Mouse (Mus musculus) urinary bladder, postnatal 25 days (tissue): ENCODE data around the gene Gm32687.
"Not testable (repeated sequence)": the region's sequence is repeated elsewhere in the genome, so short reads cannot be mapped to it uniquely, and the experiment has no call there.

Experiments
- DNase-seq: peaks from one replicate; pipeline ENCODE4 v3.0.0; 2022; ENCODE audit warnings: low spot score

The Gm32687 gene

GRCm38 (mm10) chr10:81863409-81864407 lies at the start of gene Gm32687:
Gene Gm32687 (plus strand): TSS chr10:81863934.
- not testable (repeated sequence) for DNase-seq

DNA sequence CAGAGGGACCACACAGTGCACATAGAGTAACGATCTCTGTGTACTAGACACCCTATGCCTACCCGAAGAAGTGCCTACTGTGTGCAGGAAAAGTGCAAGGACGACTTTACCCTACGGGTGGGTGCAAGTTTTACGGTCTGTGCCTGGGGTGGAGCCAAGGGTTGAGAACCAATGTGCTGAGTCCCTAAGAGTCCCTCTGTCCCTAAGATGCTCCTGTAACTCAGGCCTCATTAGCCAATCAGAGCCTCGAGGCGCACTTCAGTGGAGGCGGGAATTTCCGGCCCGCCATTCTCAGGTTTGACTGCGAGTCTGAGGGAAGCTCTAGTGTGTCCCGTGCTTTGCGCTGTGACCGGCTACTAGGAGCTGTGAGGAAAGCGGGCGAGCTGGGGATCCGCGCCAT lies 17.5 kb upstream of the Gm32687 start:
- DNase-seq: not testable (repeated sequence)

DNA sequence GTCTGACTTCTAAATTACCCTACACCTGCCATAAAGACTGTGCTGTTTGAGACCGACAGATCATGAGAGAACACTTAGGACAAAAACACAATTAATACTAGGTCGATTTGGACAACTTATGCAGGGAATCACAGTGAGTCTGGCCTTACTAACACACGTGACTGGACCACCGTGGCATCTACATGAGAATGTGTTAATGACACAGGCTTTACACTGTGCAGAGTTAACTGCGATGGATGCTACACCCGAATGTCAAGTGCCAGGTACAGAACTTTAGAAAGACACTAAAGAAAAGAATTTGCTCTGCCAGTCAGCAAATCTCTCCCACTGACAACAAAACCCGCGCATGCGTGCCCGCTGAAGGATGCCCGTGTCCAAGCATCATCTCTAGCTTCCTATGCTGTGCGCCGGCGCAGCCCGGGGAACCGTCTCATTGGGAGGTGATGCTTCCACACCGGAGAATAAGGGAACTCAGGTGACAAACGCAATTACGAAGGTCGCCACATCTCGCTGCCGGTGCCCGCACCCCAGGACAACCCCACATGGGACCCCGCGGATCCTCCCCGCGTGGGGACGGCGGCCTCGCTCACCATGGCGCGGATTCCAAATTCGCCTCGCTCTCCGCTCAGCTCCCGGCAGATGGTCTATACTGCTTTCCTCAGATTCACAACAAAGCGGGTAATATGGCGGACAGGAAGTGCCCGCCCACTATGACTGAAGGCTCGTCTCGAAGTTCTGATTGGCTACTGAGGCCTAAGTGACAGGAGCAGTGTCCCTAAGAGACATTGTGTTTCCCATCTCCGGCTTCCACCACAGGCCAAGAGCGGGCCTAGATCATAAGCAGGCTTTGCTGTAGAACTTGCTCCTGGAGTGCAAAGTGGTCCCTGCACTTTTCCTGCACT lies 66.4 kb downstream of the Gm32687 start, which contains the start of gene Zfp781:
Gene Zfp781, minus strand, starts transcription at position 639 of the 902 bp plus-strand sequence.
- DNase-seq: not testable (repeated sequence)
